Mouse (Mus musculus) adrenal gland, postnatal 10 days (tissue): Measurements from ENCODE around the gene Keap1. TPM values are rescaled to one million over a fixed set of nuclear protein-coding genes. Genes with fewer than 3 reads are reported as not detected.
A peak's percentile ranks its signal among the peaks of the same experiment; 100 is the strongest.
"Not testable (repeated sequence)": the region's sequence is repeated elsewhere in the genome, so short reads cannot be mapped to it uniquely, and the experiment has no call there.

ENCODE experiments used
- DNase-seq: peaks from one replicate; pipeline ENCODE4 v3.0.0; 2021; ENCODE audit warnings: mixed read lengths
- total RNA-seq, 2 experiments: library from RNA; stranded (reverse); gene quantifications; 2 replicates each; pipeline ENCODE4 v1.2.3; 2021

The Keap1 gene
- total RNA-seq, 2 experiments from 2014 or later: 39.4 to 45.8 TPM

DNA sequence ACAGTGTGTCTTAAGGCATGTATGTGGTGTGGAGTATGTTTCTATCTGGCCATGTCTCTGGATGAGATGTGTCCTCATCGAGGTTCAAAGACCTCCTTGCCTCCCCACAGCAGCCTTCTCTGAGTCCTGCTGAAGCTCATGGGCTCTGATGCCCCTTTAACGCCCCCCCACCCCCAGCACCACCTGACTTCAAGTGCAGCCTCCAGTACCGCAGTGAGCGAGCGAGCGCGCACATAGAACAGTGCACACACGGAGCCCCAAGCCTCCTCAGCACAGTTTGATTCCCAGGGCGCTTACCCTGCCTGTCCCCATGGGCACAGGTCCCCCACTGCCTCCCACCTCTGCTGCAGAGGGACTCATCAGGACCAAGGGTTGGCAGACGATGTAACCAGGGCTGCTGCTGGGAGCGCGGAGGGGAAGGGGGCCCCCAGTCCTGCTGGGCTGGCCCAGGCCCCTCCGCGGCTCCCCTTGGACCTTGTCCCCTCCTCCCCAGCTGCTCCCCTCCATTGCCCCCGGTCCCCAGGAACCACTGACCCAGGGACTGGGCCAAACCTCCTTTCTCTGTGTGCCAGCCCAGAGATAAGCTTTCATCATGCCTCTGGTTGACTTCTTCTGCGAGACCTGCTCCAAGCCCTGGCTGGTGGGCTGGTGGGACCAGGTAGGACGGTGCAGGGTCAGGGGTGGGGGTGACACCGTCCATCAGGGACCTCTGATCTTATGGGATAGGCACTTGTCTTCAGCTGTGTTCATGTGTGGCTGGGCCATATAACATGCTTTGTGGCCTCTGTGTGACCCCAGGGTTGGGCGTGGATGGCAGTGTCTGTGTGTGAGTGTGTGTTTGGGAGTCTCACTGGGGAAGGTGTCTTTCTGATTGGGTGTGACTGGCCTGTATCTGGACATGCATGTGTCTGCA, 42.4 kb downstream of the Keap1 start:
- DNase-seq: no peak

DNA sequence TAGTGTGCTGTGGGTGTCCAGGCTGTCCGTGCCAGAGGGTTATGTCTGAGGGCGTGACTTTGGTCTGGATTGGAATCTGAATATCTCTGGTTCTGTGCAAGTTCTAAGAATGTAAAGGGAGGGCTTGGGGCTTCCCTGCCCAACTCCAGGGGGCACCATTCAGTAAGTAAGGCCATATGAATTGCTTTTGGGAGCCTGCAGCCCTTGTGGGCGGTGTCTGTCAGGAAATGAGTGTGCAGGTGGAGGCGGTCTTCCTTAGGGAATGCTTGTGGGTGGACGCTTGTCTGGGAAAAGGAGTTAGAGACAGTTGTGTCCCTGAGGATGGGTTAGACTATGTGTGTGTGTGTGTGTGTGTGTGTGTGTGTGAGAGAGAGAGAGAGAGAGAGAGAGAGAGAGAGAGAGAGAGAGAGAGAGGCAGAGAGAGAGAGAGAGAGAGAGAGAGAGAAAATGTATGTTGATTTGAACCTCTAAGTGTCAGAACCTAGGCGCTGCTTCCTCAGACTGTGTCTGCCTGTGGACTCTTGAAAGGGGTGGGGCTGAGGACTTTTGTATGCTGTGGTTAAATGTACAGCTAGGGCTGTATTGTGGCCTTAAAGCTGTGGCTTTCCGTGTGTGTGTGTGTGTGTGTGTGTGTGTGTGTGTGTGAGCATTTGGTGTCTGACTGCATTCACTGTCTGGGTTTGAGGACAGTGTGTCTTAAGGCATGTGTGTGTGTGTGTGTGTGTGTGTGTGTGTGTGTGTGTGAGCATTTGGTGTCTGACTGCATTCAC, 43.2 kb downstream of the Keap1 start:
- DNase-seq: not testable (repeated sequence)

DNA sequence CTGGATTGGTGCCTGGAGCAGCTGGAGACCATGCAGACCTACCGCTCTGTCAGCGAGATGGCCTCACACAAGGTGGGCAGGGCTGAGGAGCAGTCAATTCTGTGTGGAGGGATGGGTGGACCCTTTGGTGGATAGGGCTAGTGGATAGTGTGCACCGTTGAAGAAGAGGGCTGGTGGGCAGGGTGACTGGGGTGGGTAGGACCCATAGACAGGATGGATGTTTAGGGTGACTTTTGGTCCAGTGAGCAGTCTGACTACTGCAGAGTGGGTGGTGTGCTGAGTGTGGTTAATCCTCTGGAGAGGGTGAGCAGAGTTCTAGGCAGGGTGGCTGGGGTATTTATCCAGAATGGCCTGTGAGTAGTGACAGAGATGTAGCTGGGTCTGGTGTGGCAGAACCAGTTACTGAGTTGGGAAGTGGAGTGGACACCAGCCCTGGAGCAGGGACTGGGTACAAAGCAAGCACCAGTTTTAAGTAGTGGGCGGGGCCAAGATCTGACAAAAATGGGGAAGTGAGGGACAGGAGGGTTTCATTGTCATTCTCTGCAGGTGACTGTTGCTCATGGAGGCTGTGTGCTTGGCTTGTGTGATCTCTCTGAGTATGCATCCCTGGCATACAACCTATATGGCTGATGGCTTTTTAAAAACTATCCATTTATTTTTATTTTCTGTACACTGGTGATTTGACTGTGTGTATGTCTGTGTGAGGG, 44.2 kb downstream of the Keap1 start:
- no peak for DNase-seq

DNA sequence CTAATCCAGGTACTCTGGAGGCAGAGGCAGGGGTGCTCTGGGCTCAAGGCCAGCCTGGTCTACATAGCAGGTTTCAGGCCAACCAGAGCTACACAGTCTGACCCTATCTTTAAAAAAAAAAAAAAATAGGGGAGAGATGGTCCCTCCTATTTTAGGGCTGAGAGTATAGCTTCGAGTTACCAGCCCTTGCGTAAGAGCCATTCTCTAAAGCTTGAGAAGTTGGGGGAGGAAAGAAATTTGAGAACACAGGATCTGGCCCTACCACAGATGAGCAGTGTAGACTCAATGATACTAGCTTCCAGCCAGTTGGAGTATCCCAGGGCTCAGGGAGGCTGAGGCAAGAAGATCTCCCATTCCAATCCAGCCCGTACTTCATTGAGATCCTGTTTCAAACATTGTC, 45.4 kb downstream of the Keap1 start:
- no peak for DNase-seq

DNA sequence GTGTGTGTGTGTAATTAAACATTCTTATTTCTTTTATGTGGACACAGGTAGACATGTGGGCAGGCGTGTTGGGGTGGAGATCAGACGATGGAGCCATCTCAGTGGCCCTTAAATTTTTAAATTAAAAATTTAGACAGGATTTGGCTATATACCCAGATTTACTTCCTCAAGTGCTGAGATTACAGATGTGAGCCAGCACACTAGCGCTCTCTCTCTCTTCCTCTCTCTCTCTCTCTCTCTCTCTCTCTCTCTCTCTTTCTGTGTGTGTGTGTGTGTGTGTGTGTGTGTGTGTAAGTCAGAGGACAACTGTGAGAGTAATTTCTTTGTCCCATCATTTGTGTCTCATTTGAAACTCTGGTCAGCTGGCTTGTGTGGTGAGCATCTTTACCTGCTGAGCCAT, 48.5 kb downstream of the Keap1 start:
- no peak for DNase-seq

DNA sequence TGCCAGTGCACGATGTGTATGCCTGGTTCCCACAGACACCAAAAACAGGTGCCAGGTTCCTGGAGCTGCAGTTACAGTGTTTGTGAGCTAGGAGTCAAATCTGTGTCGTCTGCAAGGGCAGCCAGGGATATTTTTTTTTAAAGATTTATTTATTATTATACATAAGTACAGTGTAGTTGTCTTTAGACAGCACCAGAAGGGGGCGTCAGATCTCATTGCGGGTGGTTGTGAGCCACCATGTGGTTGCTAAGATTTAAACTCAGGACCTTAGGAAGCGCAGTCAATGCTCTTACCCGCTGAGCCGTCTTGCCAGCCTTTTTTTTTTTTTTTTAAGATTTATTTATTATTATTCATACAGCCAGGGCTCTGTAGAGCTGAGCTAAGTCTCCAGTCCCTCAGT, 49.3 kb downstream of the Keap1 start:
- DNase-seq: no peak

DNA sequence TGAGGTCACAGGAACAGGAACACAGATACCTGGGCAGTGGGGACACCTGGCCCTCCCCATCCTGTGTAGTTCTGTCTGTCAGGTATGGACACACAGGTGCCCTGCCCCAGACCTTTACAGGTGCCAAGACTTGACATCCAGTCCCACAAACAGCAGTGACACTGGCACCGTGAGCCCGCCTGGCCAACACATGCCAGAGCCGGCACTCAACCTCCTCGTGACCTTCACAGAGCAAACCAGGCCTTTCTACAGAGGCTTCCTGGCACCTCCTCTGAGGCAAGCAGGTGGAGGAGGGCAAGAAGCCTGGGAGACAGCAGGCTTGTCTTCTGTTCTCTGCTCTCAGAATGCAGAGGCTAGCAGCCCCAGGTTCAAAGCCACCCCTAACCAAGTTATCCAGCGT, 53.7 kb downstream of the Keap1 start:
- no peak for DNase-seq

DNA sequence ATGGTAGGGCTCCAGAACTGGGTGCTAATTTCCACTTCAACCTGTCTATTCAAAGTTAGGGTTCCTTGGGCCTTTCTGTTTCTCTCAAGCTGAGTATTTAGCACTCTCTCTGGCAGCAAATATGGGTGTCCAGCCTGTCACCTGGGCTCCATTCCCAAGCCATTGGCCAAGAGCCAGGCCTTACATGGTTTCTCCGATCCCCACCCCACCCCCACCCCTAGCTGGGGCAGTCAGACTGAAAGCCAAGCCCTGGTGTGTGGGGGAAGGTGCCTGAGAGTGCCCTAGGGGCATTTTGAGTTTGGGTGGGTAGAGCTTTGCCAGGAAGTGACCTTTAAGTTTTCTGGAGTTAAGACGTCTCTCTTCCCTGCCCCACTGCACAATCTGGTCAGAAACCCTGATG, 54.4 kb downstream of the Keap1 start:
- peak; percentile 84 for DNase-seq

DNA sequence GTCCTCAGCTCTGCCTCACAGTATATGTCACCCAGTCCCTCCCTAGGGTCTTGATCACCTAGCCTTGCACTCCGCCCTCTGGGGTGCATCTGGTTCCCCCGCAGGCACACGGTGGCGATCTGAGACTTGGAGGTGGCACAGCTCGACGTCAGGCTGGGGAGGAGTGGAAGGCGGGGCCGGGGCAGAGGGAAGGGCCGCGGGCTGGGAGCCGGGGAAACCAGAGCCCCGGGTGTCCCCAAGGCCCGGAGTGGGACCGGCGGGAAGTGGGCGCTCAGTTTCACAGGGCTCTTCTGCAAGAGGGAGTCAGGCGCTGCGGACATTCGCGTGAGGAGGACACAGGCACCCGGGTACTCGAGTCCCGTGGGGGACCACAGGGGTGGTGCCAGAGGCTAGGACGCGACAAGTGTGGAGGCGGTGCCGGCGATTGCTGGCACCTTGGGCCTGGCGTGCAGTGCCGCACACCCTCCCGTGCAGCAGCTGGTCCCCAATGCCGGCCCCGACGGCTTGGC, 55.2 kb downstream of the Keap1 start:
- DNase-seq: peak; percentile 87

DNA sequence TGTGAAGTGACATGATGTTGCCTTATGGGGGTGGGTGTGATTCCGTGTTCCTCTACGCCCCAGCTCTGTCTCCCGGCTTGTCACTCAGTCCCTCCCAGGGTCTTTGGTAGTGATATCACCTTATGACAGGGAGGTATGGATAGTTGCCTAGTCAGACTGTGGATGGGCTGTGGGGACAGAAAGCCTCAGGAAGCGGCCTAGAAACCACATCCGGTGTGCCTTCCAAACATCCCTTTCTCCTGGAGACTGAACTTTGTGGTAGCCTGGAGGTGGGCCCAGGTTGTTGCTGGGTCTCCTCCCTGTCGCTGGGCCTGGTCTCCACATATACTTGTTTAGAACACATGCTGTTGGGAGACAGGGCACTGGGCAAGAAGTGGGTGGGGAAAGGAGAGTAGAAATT, 55.7 kb downstream of the Keap1 start:
- DNase-seq: no peak

DNA sequence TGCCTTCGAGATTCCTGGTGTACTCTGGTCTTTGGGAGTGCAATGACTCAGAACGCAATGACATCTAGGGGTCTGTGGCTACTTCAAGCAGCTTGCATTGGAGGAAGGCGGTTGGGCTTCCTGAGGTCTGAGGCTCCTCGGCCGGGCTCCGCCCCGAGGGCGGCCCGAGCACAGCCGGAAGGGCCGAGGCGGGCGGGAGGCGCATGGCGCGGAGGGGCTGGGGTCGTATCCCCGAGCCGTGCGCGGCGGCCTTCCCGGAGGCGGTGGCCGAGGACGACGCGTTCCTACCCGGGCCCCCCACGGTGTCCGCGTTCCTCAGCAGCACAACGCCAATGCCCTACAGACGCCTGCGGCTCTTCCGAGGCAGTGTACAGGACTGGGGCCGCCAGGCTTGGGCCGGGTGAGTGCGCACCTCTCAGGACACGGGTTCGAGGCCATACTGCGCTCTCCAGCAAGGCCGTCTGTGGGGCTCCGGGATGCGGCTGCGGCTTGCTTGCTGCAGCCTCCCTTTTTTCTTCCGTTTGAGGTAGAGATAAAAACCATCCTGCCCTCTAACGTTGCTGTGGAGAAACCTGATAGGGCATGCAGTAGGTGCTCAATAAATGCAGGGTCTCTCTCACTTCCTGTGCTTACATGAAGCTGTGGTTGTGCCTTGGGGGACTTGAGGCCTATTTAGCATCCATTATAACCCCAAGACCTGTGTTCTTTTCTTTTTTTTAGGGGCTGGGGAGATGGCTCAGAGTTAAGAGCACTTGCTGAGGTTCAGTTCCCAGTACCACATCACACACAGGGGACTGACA, 57.5 kb downstream of the Keap1 start:
- peak; percentile 61 for DNase-seq

DNA sequence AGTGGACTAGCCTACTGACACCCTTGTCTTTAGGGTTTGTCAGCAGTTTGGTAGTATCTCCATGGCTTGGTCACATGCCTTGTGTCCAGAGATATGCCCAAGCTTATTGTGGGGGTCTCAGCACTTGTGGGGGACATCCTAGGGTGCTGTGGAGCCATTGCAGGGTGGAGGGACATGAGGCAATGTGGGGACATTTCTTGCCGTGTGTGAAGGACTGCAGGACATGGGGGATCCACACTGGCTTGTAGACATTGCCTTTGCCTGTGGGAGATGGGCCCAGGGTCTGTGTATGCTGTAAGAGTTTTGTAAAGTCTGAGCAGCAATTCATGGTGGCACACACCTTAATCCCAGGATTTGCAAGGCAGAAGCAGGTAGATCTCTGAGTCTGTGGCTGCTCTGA, 58.3 kb downstream of the Keap1 start:
- no peak for DNase-seq

DNA sequence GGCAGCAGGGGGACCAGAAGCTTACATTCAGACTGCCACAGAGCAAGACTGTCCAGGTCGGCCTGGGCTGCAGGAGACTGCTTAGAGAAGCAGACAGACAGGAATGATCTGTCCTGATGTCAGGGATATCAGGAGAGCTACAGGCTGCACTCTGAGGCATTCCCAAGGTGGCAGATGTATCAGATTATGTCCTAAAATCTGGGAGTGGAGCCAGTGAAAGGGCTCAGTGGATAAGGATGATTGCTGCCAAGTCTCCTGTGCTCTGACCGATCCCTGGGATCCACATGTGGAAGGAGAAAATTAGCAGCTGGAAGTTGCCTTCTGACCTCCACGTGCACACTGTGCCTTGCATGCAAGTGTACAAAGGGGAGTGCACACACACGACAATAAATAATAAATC, 58.8 kb downstream of the Keap1 start:
- DNase-seq: no peak

Other genes with a start within 250 kb of the Keap1 start
- 100 to 1,000 TPM; 121 to 125 TPM for gene Mrpl4, start 236.6 kb downstream of the Keap1 start, total RNA-seq
- 10 to 100 TPM; 10.8 to 12.4 TPM for gene Icam1, start 223.4 kb downstream of the Keap1 start, total RNA-seq
- 1 to 10 TPM; 2.3 to 3.2 TPM for gene Icam4, start 210.0 kb downstream of the Keap1 start, total RNA-seq
- under 1 TPM; 0.51 to 0.67 TPM for gene Icam5, start 207.3 kb downstream of the Keap1 start, total RNA-seq
- not detected for gene Zglp1, start 172.3 kb downstream of the Keap1 start, total RNA-seq
- under 1 TPM; 0.45 to 0.51 TPM for gene Gm49373, start 166.3 kb downstream of the Keap1 start, total RNA-seq
- gene Fdx1l, start 165.7 kb downstream of the Keap1 start, total RNA-seq: 10 to 100 TPM; 32.5 to 38.6 TPM
- gene Gm38431, start 147.4 kb downstream of the Keap1 start, total RNA-seq: 1 to 10 TPM in 1 of 2 experiments, under 1 TPM in 1; 0.63 to 1.5 TPM
- gene Raver1, start 147.4 kb downstream of the Keap1 start, total RNA-seq: 10 to 100 TPM; 47.2 to 50.3 TPM
- 10 to 100 TPM; 12.5 to 18.6 TPM for gene Tyk2, start 108.1 kb downstream of the Keap1 start, total RNA-seq
- 100 to 1,000 TPM; 155 to 160 TPM for gene Cdc37, start 89.4 kb downstream of the Keap1 start, total RNA-seq
- 10 to 100 TPM; 22.7 to 31.5 TPM for gene Pde4a, start 73.6 kb downstream of the Keap1 start, total RNA-seq
- 1 to 10 TPM; 1.4 to 1.7 TPM for gene S1pr5, start 9.1 kb upstream of the Keap1 start, total RNA-seq
- 10 to 100 TPM; 45.4 to 48.1 TPM for gene Atg4d, start 25.9 kb upstream of the Keap1 start, total RNA-seq
- 10 to 100 TPM; 28.8 to 38.4 TPM for gene Kri1, start 48.6 kb upstream of the Keap1 start, total RNA-seq
- 10 to 100 TPM; 16.8 to 23.8 TPM for gene Cdkn2d, start 52.0 kb upstream of the Keap1 start, total RNA-seq
- gene Ap1m2, start 73.0 kb upstream of the Keap1 start, total RNA-seq: under 1 TPM in 1 of 2 experiments, not detected in 1; 0.15 TPM
- 10 to 100 TPM; 48.3 to 63.4 TPM for gene Slc44a2, start 81.3 kb upstream of the Keap1 start, total RNA-seq
- 10 to 100 TPM; 54.4 to 67.4 TPM for gene Ilf3, start 128.5 kb upstream of the Keap1 start, total RNA-seq
- 10 to 100 TPM; 14.8 to 21.1 TPM for gene Qtrt1, start 172.5 kb upstream of the Keap1 start, total RNA-seq
- gene Dnm2, start 185.5 kb upstream of the Keap1 start, total RNA-seq: 10 to 100 TPM; 79.1 to 94.7 TPM